ENCODE assay signal across 18 mouse cellular contexts in the genomic region with DNA sequence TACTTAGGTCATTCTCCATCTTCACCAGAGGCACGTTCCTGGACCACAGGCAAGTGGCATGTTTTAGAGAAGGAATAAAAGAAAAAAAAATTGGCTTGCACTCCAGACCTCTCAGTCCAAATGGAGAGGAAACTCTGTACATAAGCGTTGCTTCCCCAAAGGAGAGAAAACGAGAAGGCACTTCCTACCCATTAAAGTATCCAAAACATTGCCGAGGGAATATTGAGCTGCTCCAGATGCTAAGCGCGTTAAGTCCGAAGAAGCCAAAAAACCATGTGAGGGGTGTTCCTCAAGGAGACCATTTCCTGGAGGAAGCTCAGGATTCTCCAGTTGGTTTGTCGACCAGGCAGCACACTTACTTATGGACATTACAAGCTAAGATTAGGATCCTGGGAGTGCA.
"Had no signal": no experiment of that assay in that cellular context is flagged by ENCODE, and none has a peak within 500 bp of the region (broad histone marks: within the 10 kb centered on the region; RNA-seq: fewer than 3 reads in every experiment).

No protein-coding gene starts in this region.

- H3K9me3 ChIP-seq: limb, embryonic 12.5 days; liver, embryonic 12.5 days; midbrain, embryonic 10.5 days; neural tube, embryonic 15.5 days; stomach, embryonic 15.5 days had no signal

- H3K27me3 ChIP-seq: liver, embryonic 12.5 days; neural tube, embryonic 15.5 days; stomach, embryonic 15.5 days had no signal

- H3K36me3 ChIP-seq: limb, embryonic 12.5 days; liver, embryonic 12.5 days; midbrain, embryonic 10.5 days; neural tube, embryonic 15.5 days; stomach, embryonic 15.5 days had no signal

- ATAC-seq: intestine, embryonic 16.5 days; liver, embryonic 12.5 days had no signal

- DNase-seq: layer of hippocampus, adult 9-11 months; layer of hippocampus, postnatal 36 days; lung, embryonic 14.5 days; lung, postnatal 10 days; lung, postnatal 4 days; midbrain, embryonic 14.5 days; right cerebral cortex, adult 18-20 months; right cerebral cortex, postnatal 25 days; spleen, adult 18-20 months; thymus, adult 2 months; thymus, postnatal 25 days had no signal

- H3K27ac ChIP-seq: limb, embryonic 12.5 days; liver, embryonic 12.5 days; midbrain, embryonic 10.5 days; neural tube, embryonic 15.5 days; stomach, embryonic 15.5 days had no signal

- H3K4me2 ChIP-seq: limb, embryonic 12.5 days; liver, embryonic 12.5 days; lung, embryonic 14.5 days; neural tube, embryonic 15.5 days; stomach, embryonic 15.5 days had no signal

- H3K9ac ChIP-seq: limb, embryonic 12.5 days; liver, embryonic 12.5 days; lung, embryonic 14.5 days; neural tube, embryonic 15.5 days; stomach, embryonic 15.5 days had no signal

- H3K4me3 ChIP-seq: limb, embryonic 12.5 days; liver, embryonic 12.5 days; midbrain, embryonic 10.5 days; myocyte; neural tube, embryonic 15.5 days; stomach, embryonic 15.5 days had no signal

- H3K4me1 ChIP-seq: limb, embryonic 12.5 days; liver, embryonic 12.5 days; midbrain, embryonic 10.5 days; neural tube, embryonic 15.5 days; stomach, embryonic 15.5 days had no signal
